Mouse (Mus musculus) cortical plate, adult 2 months (tissue): ENCODE data around the gene Clip3.

ENCODE experiments used
- CTCF ChIP-seq: fragments of 200-500 bp; IDR thresholded peaks from 2 replicates; pipeline ENCODE4 v1.5.1; 2011; ENCODE audit warnings: mild to moderate bottlenecking, control low read depth, low read length; ENCODE audit not compliant: insufficient read depth; ENCODE audit errors: extremely low read depth
- POLR2A ChIP-seq: fragments of 200-500 bp; IDR thresholded peaks from 2 replicates; pipeline ENCODE4 v1.6.1; 2011; ENCODE audit warnings: mild to moderate bottlenecking, low read length, control low read depth; ENCODE audit not compliant: insufficient read depth; ENCODE audit errors: extremely low read depth

DNA sequence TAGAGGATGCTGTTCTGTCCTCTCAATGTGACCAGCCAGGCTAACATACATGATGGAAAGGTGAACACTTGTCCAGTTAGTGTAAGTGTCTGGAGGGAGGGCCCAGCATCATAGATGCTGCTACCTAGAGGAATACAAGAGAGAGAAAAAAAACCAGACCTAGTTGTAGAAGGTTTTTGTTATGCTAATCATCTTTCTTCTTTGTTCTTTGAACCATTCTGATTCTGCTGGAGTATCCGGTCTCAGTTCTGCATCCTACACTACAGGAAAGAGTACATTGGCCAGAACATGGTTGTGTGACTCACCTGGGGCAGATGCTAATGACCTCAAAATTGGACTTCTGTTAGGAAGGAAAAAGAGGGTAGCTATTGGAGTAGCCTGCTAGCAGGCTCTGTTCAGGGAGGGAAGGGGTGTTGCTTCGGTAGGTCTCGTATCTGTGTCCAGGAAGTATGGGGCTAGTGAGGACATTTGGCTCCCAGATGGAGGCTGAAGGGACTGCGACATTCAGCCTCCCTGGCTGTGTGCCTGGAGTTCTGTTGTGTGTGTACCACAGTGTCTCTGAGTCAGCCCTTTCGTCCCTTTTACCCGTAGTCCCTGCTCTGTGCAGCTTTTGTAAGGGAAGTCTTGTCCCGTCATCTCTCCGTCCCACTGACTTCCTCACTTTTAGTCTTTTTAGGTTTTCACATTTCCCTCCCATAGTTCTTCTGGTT lies 4.7 kb upstream of the Clip3 start:
- TF ChIP-seq CTCF = no peak
- no peak for TF ChIP-seq POLR2A
